Mouse (Mus musculus): Measurements from ENCODE around the gene Odf3l1. TPM values are rescaled to one million over a fixed set of nuclear protein-coding genes. Genes with fewer than 3 reads are reported as not detected.
"Not testable (repeated sequence)": the region's sequence is repeated elsewhere in the genome, so short reads cannot be mapped to it uniquely, and the experiment has no call there.

The Odf3l1 gene
- polyA plus RNA-seq (2014; fragmentation: Nextera tagmentation; extraction: Ambion mirVana), result 0.20 TPM in 1 of 2 replicates, not detected in the other

DNA sequence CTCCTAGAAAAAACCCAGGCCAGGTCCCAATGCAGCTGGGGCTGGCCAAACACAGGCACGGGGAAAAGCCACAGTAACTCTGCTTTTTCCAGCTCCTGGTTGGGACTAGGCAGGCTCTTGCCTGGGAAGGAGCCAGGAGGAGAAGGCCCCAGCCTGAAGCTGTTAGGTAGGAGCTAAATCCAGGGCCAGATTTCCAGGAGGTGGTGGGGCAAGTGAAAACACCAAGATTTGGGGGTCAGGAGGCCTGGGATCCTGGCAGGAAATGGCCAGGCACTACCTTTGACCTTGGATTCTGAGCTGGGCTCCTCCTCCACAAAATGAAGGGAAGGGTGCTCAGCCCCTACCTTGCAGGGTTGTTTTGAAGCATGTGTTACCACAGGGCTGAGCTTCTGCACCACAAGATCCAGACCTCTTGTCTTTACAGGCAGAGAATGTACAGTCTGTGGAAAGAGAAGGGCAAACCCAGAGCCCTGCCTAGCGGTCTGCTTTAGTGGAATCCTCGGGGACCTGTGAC is at the start of gene Odf3l1:
Gene Odf3l1 (minus strand): TSS at position 464 of the 514 bp plus-strand sequence.
- Histone ChIP-seq H3K27ac (ENCODE audit: low read depth, low read length) (peak within 1 kb of the TSS; percentile 63; the same call in 1 of the 2 replicates), H3K27me3 (ENCODE audit: control insufficient read depth, insufficient read depth, low read length) (peaks cover 4% of the 10 kb centered on the region; the same call in 1 of the 2 replicates), H3K9ac (ENCODE audit: low read depth, low read length) (peak within 1 kb of the TSS; percentile 58), H3K4me1 (ENCODE audit: control insufficient read depth, insufficient read depth, low read length) (peaks cover 58% of the 10 kb centered on the region), H3K4me2 (replicated peaks; ENCODE audit: low read depth, low read length) (peak within 1 kb of the TSS; percentile 72), H3K36me3 (ENCODE audit: control insufficient read depth, insufficient read depth, low read length) (no peaks in the 10 kb centered on the region), H3K9me3 (ENCODE audit: control insufficient read depth, low read length) (no peaks in the 10 kb centered on the region), H3K4me3 (ENCODE audit: low read length) (peak within 1 kb of the TSS; percentile 52)
- 9% methylated on average over 3 of the region's 3 CpGs for WGBS
- ATAC-seq (ENCODE audit: low FRiP score, low TSS enrichment), result peak; percentile 14; the same call in 1 of the 2 replicates

GRCm38 (mm10) chr9:56913991-56914390 is 49.5 kb upstream of the Odf3l1 start:
- H3K9ac ChIP-seq (ENCODE audit: low read depth, low read length), result no peak overlapping the region
- H3K4me2 ChIP-seq (replicated peaks; ENCODE audit: low read depth, low read length), result no peak overlapping the region
- H3K27me3 ChIP-seq (ENCODE audit: control insufficient read depth, insufficient read depth, low read length), result no peaks in the 10 kb centered on the region
- 80% methylated on average over 9 of the region's 9 CpGs for WGBS
- H3K36me3 ChIP-seq (ENCODE audit: control insufficient read depth, insufficient read depth, low read length), result peaks cover 33% of the 10 kb centered on the region
- H3K4me1 ChIP-seq (ENCODE audit: control insufficient read depth, insufficient read depth, low read length), result no peaks in the 10 kb centered on the region
- H3K4me3 ChIP-seq (ENCODE audit: low read length), result no peak overlapping the region
- ATAC-seq (ENCODE audit: low FRiP score, low TSS enrichment), result no peak
- H3K9me3 ChIP-seq (ENCODE audit: control insufficient read depth, low read length), result no peaks in the 10 kb centered on the region
- H3K27ac ChIP-seq (ENCODE audit: low read depth, low read length), result no peak overlapping the region

DNA sequence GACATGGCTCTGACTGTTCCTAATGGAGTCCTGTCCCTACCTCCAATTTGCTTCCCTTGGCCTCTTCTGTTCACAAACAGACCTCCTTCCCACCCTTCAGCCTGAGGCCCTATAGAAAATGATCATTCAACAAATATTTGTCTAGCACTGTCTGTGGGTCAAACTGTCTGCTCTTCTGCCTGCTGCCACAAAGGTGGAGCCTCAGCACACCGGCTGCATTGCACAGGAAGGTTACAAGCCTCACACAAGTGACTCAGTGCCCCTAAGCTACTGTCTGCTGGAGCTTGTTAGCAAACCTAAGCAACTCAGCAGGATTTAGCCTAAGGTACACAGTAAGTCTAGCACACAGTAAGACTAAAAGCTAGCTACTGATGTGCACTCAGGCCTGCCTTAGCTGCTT is 46.5 kb upstream of the Odf3l1 start:
- WGBS, result 68% methylated on average over 1 of the region's 1 CpGs
- Histone ChIP-seq H3K36me3 (ENCODE audit: control insufficient read depth, insufficient read depth, low read length) (peaks cover 6% of the 10 kb centered on the region), H3K4me2 (replicated peaks; ENCODE audit: low read depth, low read length) (no peak overlapping the region), H3K27ac (ENCODE audit: low read depth, low read length) (no peak overlapping the region), H3K4me1 (ENCODE audit: control insufficient read depth, insufficient read depth, low read length) (no peaks in the 10 kb centered on the region), H3K9ac (ENCODE audit: low read depth, low read length) (no peak overlapping the region), H3K27me3 (ENCODE audit: control insufficient read depth, insufficient read depth, low read length) (no peaks in the 10 kb centered on the region), H3K9me3 (ENCODE audit: control insufficient read depth, low read length) (no peaks in the 10 kb centered on the region), H3K4me3 (ENCODE audit: low read length) (no peak overlapping the region)
- ATAC-seq (ENCODE audit: low FRiP score, low TSS enrichment), result no peak

GRCm38 (mm10) chr9:56909991-56910390 is 45.5 kb upstream of the Odf3l1 start:
- not testable (repeated sequence) for H3K4me1 ChIP-seq (ENCODE audit: control insufficient read depth, insufficient read depth, low read length); H3K9ac ChIP-seq (ENCODE audit: low read depth, low read length); ATAC-seq (ENCODE audit: low FRiP score, low TSS enrichment); H3K27ac ChIP-seq (ENCODE audit: low read depth, low read length); H3K27me3 ChIP-seq (ENCODE audit: control insufficient read depth, insufficient read depth, low read length); H3K4me2 ChIP-seq (replicated peaks; ENCODE audit: low read depth, low read length); H3K9me3 ChIP-seq (ENCODE audit: control insufficient read depth, low read length); H3K4me3 ChIP-seq (ENCODE audit: low read length); H3K36me3 ChIP-seq (ENCODE audit: control insufficient read depth, insufficient read depth, low read length)
- 54% methylated on average over 4 of the region's 4 CpGs for WGBS

GRCm38 (mm10) chr9:56907549-56907948 is 43.1 kb upstream of the Odf3l1 start:
- no peaks in the 10 kb centered on the region for H3K4me1 ChIP-seq (ENCODE audit: control insufficient read depth, insufficient read depth, low read length)

GRCm38 (mm10) chr9:56903662-56904061 is 39.2 kb upstream of the Odf3l1 start:
- H3K4me1 ChIP-seq (ENCODE audit: control insufficient read depth, insufficient read depth, low read length), result no peaks in the 10 kb centered on the region
- H3K4me2 ChIP-seq (replicated peaks; ENCODE audit: low read depth, low read length), result no peak overlapping the region
- no peaks in the 10 kb centered on the region for H3K27me3 ChIP-seq (ENCODE audit: control insufficient read depth, insufficient read depth, low read length)
- no peak overlapping the region for H3K9ac ChIP-seq (ENCODE audit: low read depth, low read length)
- no peaks in the 10 kb centered on the region for H3K36me3 ChIP-seq (ENCODE audit: control insufficient read depth, insufficient read depth, low read length)
- H3K27ac ChIP-seq (ENCODE audit: low read depth, low read length), result no peak overlapping the region
- no peaks in the 10 kb centered on the region for H3K9me3 ChIP-seq (ENCODE audit: control insufficient read depth, low read length)
- 84% methylated on average over 3 of the region's 3 CpGs for WGBS
- ATAC-seq (ENCODE audit: low FRiP score, low TSS enrichment), result no peak
- no peak overlapping the region for H3K4me3 ChIP-seq (ENCODE audit: low read length)

More at GRCm38 (mm10) chr9:56907549-56907948, 43.1 kb upstream of the Odf3l1 start:
- 80% methylated on average over 9 of the region's 9 CpGs for WGBS
- Histone ChIP-seq H3K27me3 (ENCODE audit: control insufficient read depth, insufficient read depth, low read length) (no peaks in the 10 kb centered on the region), H3K27ac (ENCODE audit: low read depth, low read length) (no peak overlapping the region), H3K9me3 (ENCODE audit: control insufficient read depth, low read length) (no peaks in the 10 kb centered on the region), H3K9ac (ENCODE audit: low read depth, low read length) (no peak overlapping the region), H3K4me3 (ENCODE audit: low read length) (no peak overlapping the region), H3K36me3 (ENCODE audit: control insufficient read depth, insufficient read depth, low read length) (no peaks in the 10 kb centered on the region), H3K4me2 (replicated peaks; ENCODE audit: low read depth, low read length) (no peak overlapping the region)
- ATAC-seq (ENCODE audit: low FRiP score, low TSS enrichment), result no peak

GRCm38 (mm10) chr9:56901187-56901586 is 36.7 kb upstream of the Odf3l1 start:
- Histone ChIP-seq H3K9me3 (ENCODE audit: control insufficient read depth, low read length) (no peaks in the 10 kb centered on the region), H3K9ac (ENCODE audit: low read depth, low read length) (no peak overlapping the region), H3K4me3 (ENCODE audit: low read length) (no peak overlapping the region), H3K27ac (ENCODE audit: low read depth, low read length) (no peak overlapping the region), H3K4me1 (ENCODE audit: control insufficient read depth, insufficient read depth, low read length) (no peaks in the 10 kb centered on the region), H3K36me3 (ENCODE audit: control insufficient read depth, insufficient read depth, low read length) (no peaks in the 10 kb centered on the region), H3K27me3 (ENCODE audit: control insufficient read depth, insufficient read depth, low read length) (no peaks in the 10 kb centered on the region), H3K4me2 (replicated peaks; ENCODE audit: low read depth, low read length) (no peak overlapping the region)
- ATAC-seq (ENCODE audit: low FRiP score, low TSS enrichment), result no peak
- 55% methylated on average over 8 of the region's 8 CpGs for WGBS

DNA sequence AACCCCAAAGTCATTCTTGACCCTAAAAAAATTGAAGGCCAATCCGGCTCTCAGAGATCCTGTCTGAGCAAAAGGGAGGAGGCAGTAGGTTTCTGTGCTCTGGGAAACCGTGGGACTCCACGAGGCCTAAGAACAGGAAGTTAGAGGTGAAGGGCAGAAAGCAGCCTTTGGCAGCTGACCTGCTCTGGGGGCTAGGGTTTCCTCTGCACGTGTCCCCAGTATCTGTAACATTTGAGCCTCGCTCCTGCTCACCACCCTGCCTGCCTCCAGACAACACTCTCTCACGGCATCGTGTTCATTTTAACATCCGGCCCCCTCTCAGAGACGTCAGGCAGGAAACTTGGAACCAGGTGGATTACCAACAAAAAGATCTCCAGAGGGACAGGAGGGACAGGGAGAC is 36.1 kb upstream of the Odf3l1 start:
- no peaks in the 10 kb centered on the region for H3K27me3 ChIP-seq (ENCODE audit: control insufficient read depth, insufficient read depth, low read length)
- H3K9me3 ChIP-seq (ENCODE audit: control insufficient read depth, low read length), result no peaks in the 10 kb centered on the region
- H3K36me3 ChIP-seq (ENCODE audit: control insufficient read depth, insufficient read depth, low read length), result no peaks in the 10 kb centered on the region
- no peak for ATAC-seq (ENCODE audit: low FRiP score, low TSS enrichment)
- no peaks in the 10 kb centered on the region for H3K4me1 ChIP-seq (ENCODE audit: control insufficient read depth, insufficient read depth, low read length)
- H3K4me2 ChIP-seq (replicated peaks; ENCODE audit: low read depth, low read length), result no peak overlapping the region
- H3K9ac ChIP-seq (ENCODE audit: low read depth, low read length), result no peak overlapping the region; the same call in 1 of the 2 replicates
- 16% methylated on average over 9 of the region's 9 CpGs for WGBS
- no peak overlapping the region for H3K4me3 ChIP-seq (ENCODE audit: low read length)
- no peak overlapping the region for H3K27ac ChIP-seq (ENCODE audit: low read depth, low read length)

GRCm38 (mm10) chr9:56900060-56900459 is 35.6 kb upstream of the Odf3l1 start:
- Histone ChIP-seq H3K9me3 (ENCODE audit: control insufficient read depth, low read length) (no peaks in the 10 kb centered on the region), H3K4me3 (ENCODE audit: low read length) (no peak overlapping the region), H3K4me1 (ENCODE audit: control insufficient read depth, insufficient read depth, low read length) (no peaks in the 10 kb centered on the region), H3K27me3 (ENCODE audit: control insufficient read depth, insufficient read depth, low read length) (no peaks in the 10 kb centered on the region), H3K4me2 (replicated peaks; ENCODE audit: low read depth, low read length) (no peak overlapping the region), H3K27ac (ENCODE audit: low read depth, low read length) (no peak overlapping the region), H3K9ac (ENCODE audit: low read depth, low read length) (no peak overlapping the region), H3K36me3 (ENCODE audit: control insufficient read depth, insufficient read depth, low read length) (no peaks in the 10 kb centered on the region)
- no peak for ATAC-seq (ENCODE audit: low FRiP score, low TSS enrichment)

All from kidney, embryonic 14.5 days (tissue).